Mouse (Mus musculus) bone marrow macrophage, adult 2 months (primary cell): ENCODE data around the gene Scn5a.

Source experiments
- CTCF ChIP-seq: IDR thresholded peaks from 2 replicates; pipeline ENCODE4 v1.5.1; 2012; ENCODE audit warnings: low read depth, mild to moderate bottlenecking, low read length, moderate library complexity
- POLR2A ChIP-seq: IDR thresholded peaks from 2 replicates; pipeline ENCODE4 v1.6.1; 2012; ENCODE audit warnings: mild to moderate bottlenecking, low read depth, low read length, borderline replicate concordance

DNA sequence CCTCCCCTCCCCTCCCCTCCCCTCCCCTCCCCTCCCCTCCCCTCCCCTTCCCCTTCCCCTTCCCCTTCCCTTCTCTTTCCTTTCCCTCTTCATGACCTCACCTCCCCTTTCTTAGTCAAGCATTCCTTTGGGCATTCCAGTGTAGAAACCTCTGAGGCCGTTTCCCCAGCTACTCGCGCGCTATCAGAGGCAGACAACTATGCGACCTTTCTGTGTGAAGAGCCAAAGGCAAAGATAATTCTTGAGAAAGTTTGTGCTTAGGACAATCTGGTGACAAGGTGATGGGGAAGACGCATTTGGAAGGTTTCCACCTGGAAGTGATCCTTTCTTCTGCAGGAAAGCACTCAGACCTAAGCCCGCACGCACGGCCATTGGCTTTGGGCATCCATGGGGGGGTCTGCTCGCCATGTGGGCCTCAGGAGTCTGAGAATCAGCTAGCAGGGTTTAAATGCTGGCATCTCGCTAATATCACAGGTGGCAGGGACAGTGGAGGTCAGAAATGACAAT is 106.4 kb downstream of the Scn5a start:
- TF ChIP-seq CTCF (no peak), POLR2A (no peak)
